Mouse (Mus musculus) B cell, adult 2 months (primary cell): ENCODE measurements around the gene Acadvl.
"Not testable (repeated sequence)": the region's sequence is repeated elsewhere in the genome, so short reads cannot be mapped to it uniquely, and the experiment has no call there.

Experiments
- DNase-seq, 2 experiments: peaks; one replicate each; pipeline ENCODE4 v3.0.0; 2022

The Acadvl gene

GRCm38 (mm10) chr11:70026689-70027088 lies 11.5 kb upstream of the Acadvl start:
- DNase-seq: no peak

DNA sequence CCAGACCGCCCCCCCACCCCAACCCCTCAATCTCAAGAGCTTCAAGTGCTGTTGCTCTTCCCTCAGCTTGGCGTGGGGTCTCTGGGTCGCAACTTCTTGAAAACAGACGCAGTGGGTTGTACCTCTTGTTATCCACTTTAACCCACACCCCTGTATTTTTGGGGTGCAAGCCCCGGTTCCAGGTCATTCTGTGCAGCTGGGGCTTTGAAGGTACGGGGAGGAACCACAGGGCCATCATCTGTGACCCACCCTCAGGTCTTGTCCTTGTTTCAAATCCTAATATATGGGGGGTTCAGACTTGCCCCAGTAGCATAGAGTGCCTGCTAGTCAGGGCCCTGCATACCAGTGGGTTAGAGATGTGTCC lies 8.9 kb upstream of the Acadvl start:
- DNase-seq: no peak

- DNase-seq: no peak
These were observed 8.4 kb upstream of the Acadvl start for GRCm38 (mm10) chr11:70023481-70024150.

- peak; percentile 94 to 96 for DNase-seq
These were observed 6.3 kb upstream of the Acadvl start for GRCm38 (mm10) chr11:70021264-70022132.

GRCm38 (mm10) chr11:70020731-70021263 lies 5.6 kb upstream of the Acadvl start:
- DNase-seq: peak; percentile 66 to 73

- no peak for DNase-seq
These were observed 4.9 kb upstream of the Acadvl start for GRCm38 (mm10) chr11:70020022-70020631.

DNA sequence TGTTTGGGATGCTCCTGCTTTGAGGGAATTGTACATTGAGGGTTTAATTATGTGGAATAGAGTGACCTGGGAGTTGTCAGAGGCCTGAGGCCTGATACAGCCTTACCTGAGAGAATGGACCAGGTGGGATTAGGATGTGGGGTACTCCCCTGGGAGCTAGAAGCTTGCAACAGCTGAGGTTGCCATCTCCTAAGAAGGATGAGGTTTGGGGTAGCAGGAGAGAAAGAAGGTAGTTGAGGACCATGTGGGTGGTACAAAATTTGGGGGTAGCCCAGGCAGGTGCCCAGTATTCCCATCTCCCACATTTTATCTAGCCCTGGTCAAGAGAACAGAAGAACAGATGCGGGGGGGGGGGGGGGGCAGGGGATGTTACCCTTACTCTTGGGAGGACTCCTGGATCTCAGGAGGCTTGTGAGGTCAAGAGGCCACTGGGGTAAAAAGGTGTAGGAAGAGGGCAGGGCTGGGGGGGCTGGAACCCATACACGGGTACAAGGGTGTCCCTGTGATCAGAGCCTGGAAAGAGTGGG lies 4.3 kb upstream of the Acadvl start:
- no peak for DNase-seq

- no peak for DNase-seq
These were observed 3.1 kb upstream of the Acadvl start for GRCm38 (mm10) chr11:70018131-70018990.

DNA sequence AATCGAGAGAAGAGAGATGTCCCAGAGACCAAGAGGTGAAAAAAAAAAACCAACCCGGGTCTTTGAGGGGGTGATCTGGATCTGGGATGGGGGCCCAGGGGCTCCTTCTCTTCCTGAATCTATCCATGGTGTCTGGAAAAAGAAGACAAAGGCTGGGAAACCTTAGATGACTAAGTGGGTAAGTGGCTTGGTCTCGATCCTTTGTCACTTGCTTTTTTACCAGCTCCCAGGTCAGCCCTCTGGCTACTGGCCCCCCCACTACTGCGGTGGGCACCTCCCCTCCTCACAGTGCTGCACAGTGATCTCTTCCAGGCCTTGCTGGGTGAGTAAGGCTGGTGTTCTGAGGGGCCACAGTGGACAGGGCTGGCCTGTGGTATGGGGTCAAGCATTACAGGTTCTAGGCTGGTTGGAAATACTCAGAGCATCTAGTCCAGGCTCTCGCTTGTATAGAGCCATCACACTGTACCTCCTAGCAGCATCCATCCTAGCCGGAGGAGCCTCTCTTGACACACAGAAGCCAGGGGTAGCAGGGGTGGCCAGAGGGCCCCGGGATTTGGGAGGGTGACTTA lies 2.1 kb upstream of the Acadvl start:
- DNase-seq: no peak

- no peak for DNase-seq
These were observed 1.5 kb upstream of the Acadvl start, which contains the start of gene Dlg4 for GRCm38 (mm10) chr11:70016669-70017068. Gene Dlg4, plus strand, starts transcription at chr11:70016942.

- DNase-seq: not testable (repeated sequence)
These were observed 966 bp upstream of the Acadvl start for GRCm38 (mm10) chr11:70016177-70016576.

- no peak for DNase-seq
These were observed 466 bp upstream of the Acadvl start for GRCm38 (mm10) chr11:70015677-70016076.

DNA sequence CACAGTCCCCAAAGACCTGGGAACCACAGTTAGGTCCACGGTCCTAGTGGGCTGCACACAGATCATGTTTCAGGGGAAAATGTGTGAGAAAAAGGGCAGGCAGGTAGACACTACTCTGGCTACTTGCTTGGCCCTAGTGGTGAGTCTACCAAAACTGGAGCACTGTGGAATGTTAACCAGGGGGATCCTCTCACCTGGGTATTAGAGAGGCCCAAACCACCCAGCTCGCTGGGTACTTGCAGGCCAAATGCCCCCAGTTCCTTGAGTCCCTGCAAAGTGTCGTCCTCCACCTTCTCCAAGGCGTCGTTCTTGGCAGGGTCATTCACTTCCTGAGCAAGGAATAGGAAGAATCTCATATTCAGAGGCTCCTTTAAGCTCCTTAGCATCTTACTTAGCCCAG lies 1.2 kb downstream of the Acadvl start:
- no peak for DNase-seq

DNA sequence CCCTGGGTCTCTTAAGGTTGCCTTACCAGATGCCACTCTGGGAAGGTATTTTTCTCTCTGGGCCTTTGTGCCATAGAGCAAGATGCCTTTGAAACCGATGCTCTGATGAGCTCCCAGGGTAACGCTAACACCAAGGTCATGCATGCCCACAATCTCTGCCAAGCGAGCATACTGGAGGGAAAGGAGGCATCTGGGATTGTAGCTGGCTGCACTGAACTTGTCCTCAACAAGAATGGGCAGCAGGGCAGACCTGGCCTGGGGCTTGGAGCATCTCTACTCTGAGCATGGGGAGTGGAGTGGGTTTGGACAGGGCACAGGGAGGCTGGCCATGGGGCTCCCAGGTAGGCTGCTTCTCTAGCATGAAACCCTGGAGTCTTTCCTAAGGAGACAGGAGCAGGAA lies 1.8 kb downstream of the Acadvl start:
- no peak for DNase-seq

GRCm38 (mm10) chr11:70012931-70013330 lies 2.3 kb downstream of the Acadvl start:
- no peak for DNase-seq

DNA sequence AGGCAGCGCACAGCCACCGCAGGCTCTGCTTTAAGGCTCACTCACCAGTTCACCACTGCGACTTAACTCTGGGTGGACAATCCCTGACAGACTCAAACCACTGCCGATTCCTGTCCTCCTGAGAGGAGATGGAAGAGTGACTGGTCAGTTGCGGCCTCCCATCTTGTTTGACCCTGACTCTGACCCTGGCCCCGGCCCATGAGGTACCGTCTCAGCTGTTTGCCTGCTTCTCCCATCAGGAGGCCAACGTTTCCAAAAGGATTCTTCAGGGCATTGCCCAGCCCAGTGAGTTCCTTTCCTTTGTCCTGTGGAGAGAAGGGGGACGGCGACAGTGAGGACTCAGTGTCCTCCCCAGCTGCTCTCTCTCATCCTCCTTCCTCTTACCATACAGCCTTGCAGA lies 4.2 kb downstream of the Acadvl start:
- no peak for DNase-seq

DNA sequence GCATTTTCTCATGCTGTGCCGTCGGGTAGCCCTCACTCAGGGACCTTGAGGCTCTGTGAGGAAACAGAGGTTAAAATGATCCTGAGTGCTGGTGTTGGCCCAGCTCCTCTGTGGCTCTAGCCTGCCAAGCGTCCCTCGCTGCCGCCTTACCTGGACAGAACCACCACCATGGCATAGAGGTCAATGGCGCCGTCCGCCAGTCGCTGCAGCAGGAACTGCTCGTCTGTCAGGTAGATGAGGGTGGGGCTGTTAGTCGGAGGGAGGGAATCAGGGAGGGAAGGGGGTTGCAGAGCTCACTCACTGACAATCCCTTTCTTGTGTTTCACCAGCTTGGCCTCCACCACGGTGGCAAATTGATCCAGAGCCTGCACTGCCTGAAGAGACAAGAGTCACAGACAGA lies 4.7 kb downstream of the Acadvl start:
- DNase-seq: no peak

DNA sequence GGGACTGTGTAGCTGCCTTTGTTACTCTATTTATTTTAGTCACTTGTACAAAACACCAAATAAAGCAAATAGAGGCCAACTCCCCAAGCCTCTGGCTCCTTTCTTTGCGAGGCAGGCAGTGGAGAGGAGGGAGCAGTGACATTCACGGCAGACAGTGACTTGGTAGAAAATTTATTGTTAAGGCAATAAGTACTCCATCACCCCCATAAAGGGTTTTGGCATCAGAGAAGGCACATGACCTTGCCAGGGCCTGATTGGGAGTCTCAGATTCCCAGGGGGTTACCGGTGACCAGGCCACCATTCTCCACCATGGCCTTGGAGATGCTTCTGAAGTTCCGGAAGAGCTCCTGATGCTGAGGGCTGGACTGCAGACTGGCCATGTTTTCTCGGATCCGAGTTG lies 5.2 kb downstream of the Acadvl start:
- DNase-seq: no peak

DNA sequence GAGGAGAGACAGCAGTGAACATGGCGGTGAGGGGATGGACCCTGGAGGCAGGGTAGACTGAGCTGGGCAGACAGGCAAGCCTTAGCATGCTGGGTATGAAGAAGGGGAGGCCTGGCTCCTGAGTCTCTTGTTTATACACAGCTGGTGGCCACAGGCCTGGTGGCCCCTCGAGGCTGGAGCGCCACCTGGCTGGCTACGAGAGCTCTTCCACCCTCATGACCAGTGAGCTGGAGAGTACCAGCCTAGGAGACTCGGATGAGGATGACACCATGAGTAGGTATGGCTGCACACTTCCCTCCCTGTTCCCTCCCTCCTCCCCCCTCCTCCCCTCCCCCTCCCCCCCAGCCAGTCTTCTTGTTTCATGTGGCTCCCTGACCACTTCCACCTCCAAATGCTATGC lies 9.7 kb downstream of the Acadvl start:
- DNase-seq: peak; percentile 49

DNA sequence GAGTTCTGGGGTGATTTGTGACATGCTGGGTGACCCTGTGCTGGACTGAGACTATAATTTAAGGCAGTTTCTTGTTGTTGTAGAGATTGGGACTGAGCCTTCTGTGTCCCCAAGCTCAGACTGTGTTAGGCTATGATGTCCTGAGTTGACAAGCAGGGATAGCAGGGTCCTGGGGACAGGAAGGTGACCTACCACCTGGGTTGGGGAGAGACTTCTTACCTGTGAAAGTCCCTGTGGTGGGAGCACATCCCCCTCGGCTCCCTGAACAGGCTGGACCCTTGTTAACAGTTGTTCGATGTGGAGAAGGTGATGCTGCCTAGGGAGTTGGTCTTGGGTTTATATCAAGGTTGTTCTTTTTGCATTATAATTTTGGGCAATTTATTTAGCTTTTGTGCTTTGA lies 12.7 kb downstream of the Acadvl start:
- no peak for DNase-seq

DNA sequence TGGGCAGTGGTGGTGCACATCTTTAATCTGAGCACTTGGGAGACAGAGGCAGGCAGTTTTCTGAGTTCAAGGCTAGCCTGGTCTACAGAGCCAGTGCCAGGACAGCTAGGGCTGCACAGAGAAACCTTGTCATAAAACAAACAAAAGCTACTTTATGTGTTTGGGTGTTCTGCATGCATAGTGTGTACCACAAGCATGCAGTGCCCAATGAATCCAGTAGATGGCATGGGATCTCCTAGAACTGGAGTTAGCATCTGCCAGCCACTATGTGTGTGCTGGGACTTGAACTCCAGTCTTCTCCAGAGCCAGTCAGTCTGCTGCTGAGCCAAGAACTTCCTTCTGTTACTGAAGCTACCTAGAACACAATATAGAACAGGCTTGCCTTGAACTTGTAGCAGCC lies 13.3 kb downstream of the Acadvl start:
- DNase-seq: peak; percentile 64 to 69

GRCm38 (mm10) chr11:70001159-70001558 lies 14.1 kb downstream of the Acadvl start:
- DNase-seq: no peak
